Mouse (Mus musculus): ENCODE measurements at regions not wholly inside any gene's neighbourhood (a gene's known extent, or its start where the extent isn't known, plus 50 kb on each side); places are given as distances from the start of the nearest gene placed in this dataset.

DNA sequence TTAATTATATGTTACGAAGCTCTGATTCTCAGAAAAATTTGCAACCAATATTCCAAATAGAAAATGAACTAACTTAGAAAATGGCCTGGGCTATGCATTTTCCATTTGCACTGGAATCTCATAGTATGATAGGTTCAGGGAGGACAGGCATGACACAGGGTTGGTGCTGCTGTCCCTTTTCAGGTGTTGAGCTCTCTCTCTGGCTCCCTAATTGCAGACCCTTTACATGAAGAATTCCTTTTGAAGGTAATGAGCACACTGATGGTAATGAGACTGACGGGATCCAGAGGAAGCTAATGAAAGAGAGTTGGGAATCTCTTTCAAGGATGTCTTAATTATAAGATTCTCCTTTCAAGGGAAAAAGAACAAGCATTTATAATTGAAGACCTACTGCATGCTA lies 87.6 kb downstream of the Serpinb8 start:
- Histone ChIP-seq H3K36me3 (no peaks in the 10 kb centered on the region), H3K9ac (no peak overlapping the region), H3K4me2 (no peak overlapping the region), H3K4me1 (no peaks in the 10 kb centered on the region), H3K9me3 (no peaks in the 10 kb centered on the region), H3K27me3 (replicated peaks) (no peaks in the 10 kb centered on the region), H3K4me3 (replicated peaks) (no peak overlapping the region), H3K27ac (no peak overlapping the region)
- WGBS, result 86% methylated on average over 2 of the region's 2 CpGs
- no peak for ATAC-seq (ENCODE audit: insufficient read depth, low FRiP score, low read depth)

DNA sequence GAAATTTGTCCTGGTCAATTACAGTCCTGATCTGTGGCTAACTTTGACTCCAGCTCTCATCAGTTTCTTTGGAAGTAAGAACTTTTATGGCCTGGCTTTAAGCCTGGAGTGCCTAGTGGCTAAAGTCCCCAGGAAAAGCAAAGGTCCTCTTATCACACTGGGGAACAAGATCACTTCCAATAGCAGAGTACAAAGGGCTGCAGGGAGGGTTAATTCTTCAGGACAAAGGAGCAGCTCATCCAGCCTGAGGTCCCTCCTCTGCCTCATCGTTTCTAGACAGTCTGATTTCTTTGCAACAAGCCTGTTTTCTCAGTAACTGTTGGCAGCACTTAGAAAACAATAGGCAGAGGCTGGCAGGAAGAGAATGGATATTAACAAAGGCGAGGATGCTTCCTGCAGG lies 107.1 kb downstream of the Serpinb8 start:
- Histone ChIP-seq H3K27ac (no peak overlapping the region), H3K4me1 (no peaks in the 10 kb centered on the region), H3K36me3 (no peaks in the 10 kb centered on the region), H3K4me2 (no peak overlapping the region), H3K4me3 (replicated peaks) (no peak overlapping the region), H3K9me3 (no peaks in the 10 kb centered on the region), H3K27me3 (replicated peaks) (no peaks in the 10 kb centered on the region), H3K9ac (no peak overlapping the region)
- ATAC-seq (ENCODE audit: insufficient read depth, low FRiP score, low read depth), result no peak
- 44% methylated on average over 2 of the region's 2 CpGs for WGBS

DNA sequence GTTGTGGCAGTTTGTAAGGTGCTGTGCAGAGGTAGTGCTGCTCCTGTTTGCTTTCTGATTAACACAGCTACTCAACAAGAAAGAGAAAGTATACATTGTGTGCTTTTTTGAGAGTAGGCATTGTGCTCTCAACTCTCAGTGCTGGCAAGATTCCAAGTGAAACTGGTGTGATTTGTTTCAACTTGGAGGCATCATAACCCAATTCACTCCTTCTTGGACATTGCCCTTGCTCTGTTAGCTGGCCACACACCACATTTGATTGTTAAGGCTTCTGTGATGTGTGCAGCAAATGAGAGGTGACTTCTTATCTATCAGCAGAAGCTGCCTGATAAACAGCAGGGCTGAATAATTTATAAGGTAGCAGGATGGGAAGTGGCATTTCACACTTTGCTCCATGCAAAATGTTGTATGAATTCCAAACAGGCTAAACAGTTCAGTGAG lies 116.3 kb downstream of the Serpinb8 start:
- ATAC-seq (ENCODE audit: insufficient read depth, low FRiP score, low read depth), result peak; percentile 79
- no peaks in the 10 kb centered on the region for H3K9me3 ChIP-seq
- no peak overlapping the region for H3K4me2 ChIP-seq
- H3K9ac ChIP-seq, result no peak overlapping the region
- H3K4me1 ChIP-seq, result no peaks in the 10 kb centered on the region
- H3K4me3 ChIP-seq (replicated peaks), result no peak overlapping the region
- H3K27me3 ChIP-seq (replicated peaks), result no peaks in the 10 kb centered on the region
- no peak overlapping the region for H3K27ac ChIP-seq
- no peaks in the 10 kb centered on the region for H3K36me3 ChIP-seq

DNA sequence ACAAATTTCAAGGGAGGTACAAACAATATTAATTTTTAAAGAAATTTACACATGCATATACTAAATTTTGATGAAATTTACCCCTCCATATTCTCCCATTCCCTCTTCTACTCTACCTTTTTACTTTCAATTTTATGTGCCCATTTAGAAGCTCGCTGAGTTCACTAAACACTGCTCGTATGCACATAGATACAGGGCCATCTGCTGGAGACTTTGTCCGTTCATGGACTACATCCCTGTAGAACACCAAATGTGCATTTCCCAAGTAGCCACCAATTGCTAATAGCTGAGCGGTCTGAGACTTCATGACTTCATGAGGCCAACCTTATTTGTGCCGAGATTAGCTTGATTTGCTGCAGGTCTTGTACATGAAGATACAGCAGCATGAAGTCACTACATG lies 118.8 kb downstream of the Serpinb8 start:
- no peaks in the 10 kb centered on the region for H3K27me3 ChIP-seq (replicated peaks)
- no peak overlapping the region for H3K9ac ChIP-seq
- WGBS, result 91% methylated on average over 5 of the region's 5 CpGs
- H3K4me2 ChIP-seq, result no peak overlapping the region
- no peaks in the 10 kb centered on the region for H3K4me1 ChIP-seq
- H3K27ac ChIP-seq, result no peak overlapping the region
- H3K9me3 ChIP-seq, result no peaks in the 10 kb centered on the region
- no peak overlapping the region for H3K4me3 ChIP-seq (replicated peaks)
- H3K36me3 ChIP-seq, result no peaks in the 10 kb centered on the region
- ATAC-seq (ENCODE audit: insufficient read depth, low FRiP score, low read depth), result no peak

DNA sequence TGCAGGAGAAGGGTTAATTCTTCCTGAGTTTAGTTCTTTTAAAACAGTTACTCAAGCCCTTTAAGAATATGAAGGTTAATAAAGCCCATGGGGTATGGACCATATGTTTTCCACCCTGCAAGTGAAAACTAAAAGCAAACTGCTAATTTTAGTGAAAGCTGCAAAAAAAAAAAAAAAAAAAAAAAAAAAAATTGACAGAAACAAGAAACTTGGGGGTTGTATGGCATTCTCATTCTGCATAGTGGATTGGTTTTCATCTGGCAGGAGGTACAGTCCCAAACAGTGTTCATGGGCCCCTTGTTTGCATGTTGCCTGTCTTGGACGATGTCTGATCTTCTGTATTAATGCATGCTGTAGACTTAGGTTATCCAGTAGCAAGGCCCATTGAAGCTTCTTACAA lies 125.1 kb downstream of the Serpinb8 start:
- H3K27ac ChIP-seq, result no peak overlapping the region
- H3K4me1 ChIP-seq, result no peaks in the 10 kb centered on the region
- no peak for ATAC-seq (ENCODE audit: insufficient read depth, low FRiP score, low read depth)
- H3K4me3 ChIP-seq (replicated peaks), result no peak overlapping the region
- H3K9me3 ChIP-seq, result no peaks in the 10 kb centered on the region
- no peak overlapping the region for H3K9ac ChIP-seq
- WGBS, result 79% methylated on average over 1 of the region's 1 CpGs
- no peak overlapping the region for H3K4me2 ChIP-seq
- H3K36me3 ChIP-seq, result no peaks in the 10 kb centered on the region
- H3K27me3 ChIP-seq (replicated peaks), result no peaks in the 10 kb centered on the region

DNA sequence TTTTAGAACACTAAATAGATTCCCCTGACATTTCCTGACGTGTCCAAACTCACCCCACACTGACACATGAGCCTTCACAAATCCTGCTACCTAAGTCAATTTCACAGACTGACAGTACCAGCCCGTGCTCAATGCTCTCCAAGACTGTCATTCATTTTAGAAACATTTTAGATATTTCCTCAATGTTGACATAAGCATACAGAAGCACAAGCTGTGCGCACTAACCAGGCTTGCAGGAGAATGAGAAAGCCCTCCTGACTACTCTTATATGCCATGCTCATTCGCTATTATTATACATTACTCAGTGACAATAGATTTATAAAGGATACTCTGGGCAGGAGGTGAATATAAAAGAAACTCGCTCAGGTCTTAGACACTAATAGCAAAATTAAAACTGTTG lies 129.5 kb downstream of the Serpinb8 start:
- Histone ChIP-seq H3K4me1 (no peaks in the 10 kb centered on the region), H3K27ac (no peak overlapping the region), H3K27me3 (replicated peaks) (no peaks in the 10 kb centered on the region), H3K36me3 (no peaks in the 10 kb centered on the region), H3K4me3 (replicated peaks) (no peak overlapping the region), H3K9me3 (no peaks in the 10 kb centered on the region), H3K4me2 (no peak overlapping the region), H3K9ac (no peak overlapping the region)
- ATAC-seq (ENCODE audit: insufficient read depth, low FRiP score, low read depth), result no peak
- WGBS, result 64% methylated on average over 5 of the region's 5 CpGs

DNA sequence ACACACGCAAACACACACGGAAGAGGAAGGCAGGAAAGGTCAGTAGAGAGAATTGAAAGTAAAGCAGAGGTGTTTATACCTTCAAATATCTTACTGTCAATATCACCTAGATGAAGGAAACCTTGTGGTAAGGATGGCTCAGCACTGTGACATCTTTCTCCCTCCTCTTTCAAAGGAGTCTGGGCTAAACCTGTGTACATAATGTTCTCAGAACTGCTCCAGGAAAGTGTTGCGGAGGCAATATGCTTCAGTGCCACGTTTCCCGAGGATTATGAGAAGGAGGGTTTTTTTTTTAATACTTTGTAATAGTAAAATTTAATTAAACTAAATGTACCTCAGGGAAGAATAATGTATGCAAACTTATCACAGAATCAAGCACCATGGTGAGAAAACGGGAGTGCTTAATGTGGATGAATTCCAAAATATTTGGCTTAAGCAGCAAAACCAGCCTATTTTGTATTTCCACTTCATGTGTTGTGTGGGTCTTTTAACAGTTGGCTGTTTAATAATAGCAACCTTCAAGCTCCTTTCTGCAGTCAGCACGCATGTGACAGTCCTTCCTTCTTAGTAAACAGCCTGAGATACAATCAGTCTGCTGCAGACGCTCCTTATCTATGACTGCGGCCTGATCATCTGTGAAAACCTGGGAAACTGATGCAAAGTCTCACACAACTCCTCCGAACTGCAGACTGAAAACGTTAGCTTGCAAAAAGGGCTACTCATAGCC lies 138.5 kb downstream of the Serpinb8 start:
- no peak overlapping the region for H3K27ac ChIP-seq
- no peak overlapping the region for H3K9ac ChIP-seq
- no peak overlapping the region for H3K4me3 ChIP-seq (replicated peaks)
- no peak overlapping the region for H3K4me2 ChIP-seq
- 68% methylated on average over 11 of the region's 11 CpGs for WGBS
- H3K36me3 ChIP-seq, result no peaks in the 10 kb centered on the region
- no peaks in the 10 kb centered on the region for H3K9me3 ChIP-seq
- H3K4me1 ChIP-seq, result no peaks in the 10 kb centered on the region
- no peaks in the 10 kb centered on the region for H3K27me3 ChIP-seq (replicated peaks)
- ATAC-seq (ENCODE audit: insufficient read depth, low FRiP score, low read depth), result no peak

DNA sequence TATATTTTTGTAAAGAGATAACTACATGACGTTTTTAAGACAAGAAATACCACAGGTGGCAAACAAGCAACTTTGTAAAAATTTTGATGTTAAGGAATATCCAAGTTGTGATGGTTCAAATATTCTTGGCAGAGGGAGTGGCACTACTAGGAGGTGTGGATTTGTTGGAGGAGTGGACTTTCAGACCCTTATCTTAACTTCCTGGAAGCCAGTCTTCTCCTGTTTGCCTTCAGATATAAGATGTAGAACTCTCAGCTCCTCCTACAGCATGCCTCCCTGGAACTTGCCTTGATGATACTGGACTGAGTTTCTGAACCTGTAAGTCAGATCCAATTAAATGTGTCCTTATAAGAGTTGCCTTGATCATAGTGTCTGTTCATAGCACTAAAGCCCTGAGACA lies 175.5 kb downstream of the Serpinb8 start:
- no peaks in the 10 kb centered on the region for H3K36me3 ChIP-seq
- no peak for ATAC-seq (ENCODE audit: insufficient read depth, low FRiP score, low read depth)
- no peaks in the 10 kb centered on the region for H3K9me3 ChIP-seq
- WGBS, result 74% methylated on average over 1 of the region's 1 CpGs
- H3K4me1 ChIP-seq, result no peaks in the 10 kb centered on the region
- no peak overlapping the region for H3K9ac ChIP-seq
- H3K27ac ChIP-seq, result no peak overlapping the region
- no peaks in the 10 kb centered on the region for H3K27me3 ChIP-seq (replicated peaks)
- H3K4me2 ChIP-seq, result no peak overlapping the region
- no peak overlapping the region for H3K4me3 ChIP-seq (replicated peaks)

DNA sequence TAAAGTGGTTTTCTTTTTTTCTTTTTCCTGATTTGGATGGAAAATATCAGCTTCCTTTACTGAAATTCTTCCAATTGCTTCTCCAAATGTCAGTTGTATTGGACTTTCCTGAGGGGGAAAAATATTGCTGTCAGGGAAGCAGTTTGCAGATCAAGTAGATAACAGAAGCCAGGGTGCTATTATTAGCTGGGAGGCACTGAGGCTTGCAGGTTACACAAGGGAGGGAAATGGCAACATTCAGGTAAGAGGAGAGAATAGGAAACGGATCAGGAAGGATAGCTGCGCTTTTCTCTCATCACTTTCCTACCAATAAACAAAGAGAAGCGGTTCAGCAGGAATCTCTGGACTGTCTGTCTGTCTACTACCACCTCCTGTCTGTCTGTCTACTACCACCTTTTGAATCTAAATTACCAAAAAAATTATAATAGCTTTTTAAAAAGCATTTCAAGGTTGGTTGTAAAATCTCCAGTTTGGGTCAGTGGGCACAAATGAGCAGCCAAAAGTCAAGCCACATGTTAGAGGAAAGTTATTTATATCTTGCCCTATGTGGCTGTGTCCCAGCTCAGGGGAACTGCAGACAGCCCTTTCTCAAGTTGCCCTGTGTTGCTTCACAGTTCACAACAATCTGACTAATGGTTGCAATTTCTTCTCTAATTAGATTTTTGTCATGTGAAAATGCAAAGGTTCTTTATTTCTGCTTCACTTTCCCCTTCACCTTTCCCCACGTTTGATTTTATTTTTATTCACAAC lies 177.6 kb downstream of the Serpinb8 start:
- 58% methylated on average over 4 of the region's 4 CpGs for WGBS
- no peaks in the 10 kb centered on the region for H3K4me1 ChIP-seq
- no peak overlapping the region for H3K4me2 ChIP-seq
- H3K9ac ChIP-seq, result no peak overlapping the region
- H3K9me3 ChIP-seq, result no peaks in the 10 kb centered on the region
- H3K36me3 ChIP-seq, result no peaks in the 10 kb centered on the region
- H3K27ac ChIP-seq, result no peak overlapping the region
- no peak overlapping the region for H3K4me3 ChIP-seq (replicated peaks)
- H3K27me3 ChIP-seq (replicated peaks), result no peaks in the 10 kb centered on the region
- no peak for ATAC-seq (ENCODE audit: insufficient read depth, low FRiP score, low read depth)

DNA sequence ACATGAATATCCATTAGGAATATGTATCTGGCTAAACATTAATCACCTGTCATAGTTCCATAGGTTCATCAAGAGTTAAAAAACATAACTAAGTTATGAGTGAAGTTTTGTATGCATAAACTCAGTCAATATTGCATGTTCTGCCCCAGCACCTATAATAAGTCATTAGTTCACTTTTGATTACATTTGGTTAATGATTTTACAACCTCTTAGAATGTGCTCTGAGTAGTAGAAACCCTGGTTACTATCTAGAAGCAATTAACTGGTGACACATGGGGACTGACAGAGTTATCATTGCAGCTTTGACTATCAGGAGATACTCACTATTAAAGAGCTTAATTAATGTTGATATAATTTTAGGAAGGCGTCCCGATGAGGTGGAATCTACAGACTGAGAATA lies 183.2 kb downstream of the Serpinb8 start:
- no peak; the same call in 1 of the 2 replicates for ATAC-seq (ENCODE audit: insufficient read depth, low FRiP score, low read depth)

DNA sequence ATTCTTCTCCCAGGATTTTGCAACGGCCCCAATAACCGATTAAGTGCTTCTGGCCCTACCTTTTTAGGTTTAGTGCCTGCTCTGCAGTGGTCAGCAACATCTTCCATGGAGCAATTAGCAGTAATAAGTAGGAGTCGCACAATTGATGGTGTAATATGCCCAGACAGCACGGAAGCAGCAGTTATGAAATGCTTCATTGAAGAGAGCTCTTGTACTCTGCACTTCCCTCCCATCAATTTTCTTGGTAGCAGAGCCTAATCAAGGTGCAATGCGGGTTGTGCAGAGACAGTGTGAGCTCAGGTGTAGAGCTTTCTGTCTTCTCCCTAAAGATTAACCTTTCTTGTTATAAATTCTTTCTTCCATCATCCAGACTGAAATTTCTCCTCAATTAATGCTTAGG lies 193.3 kb downstream of the Serpinb8 start:
- H3K4me1 ChIP-seq, result no peaks in the 10 kb centered on the region
- no peak overlapping the region for H3K27ac ChIP-seq
- 65% methylated on average over 5 of the region's 5 CpGs for WGBS
- H3K4me2 ChIP-seq, result no peak overlapping the region
- no peaks in the 10 kb centered on the region for H3K9me3 ChIP-seq
- no peak for ATAC-seq (ENCODE audit: insufficient read depth, low FRiP score, low read depth)
- no peak overlapping the region for H3K9ac ChIP-seq
- no peak overlapping the region for H3K4me3 ChIP-seq (replicated peaks)
- H3K27me3 ChIP-seq (replicated peaks), result no peaks in the 10 kb centered on the region
- no peaks in the 10 kb centered on the region for H3K36me3 ChIP-seq

More for the DNA sequence above, 183.2 kb downstream of the Serpinb8 start:
- WGBS, result 59% methylated on average over 2 of the region's 2 CpGs
- no peaks in the 10 kb centered on the region for H3K4me1 ChIP-seq
- no peak overlapping the region for H3K4me2 ChIP-seq
- no peaks in the 10 kb centered on the region for H3K36me3 ChIP-seq
- H3K9me3 ChIP-seq, result no peaks in the 10 kb centered on the region
- H3K4me3 ChIP-seq (replicated peaks), result no peak overlapping the region
- H3K27ac ChIP-seq, result no peak overlapping the region
- H3K9ac ChIP-seq, result no peak overlapping the region
- no peaks in the 10 kb centered on the region for H3K27me3 ChIP-seq (replicated peaks)

DNA sequence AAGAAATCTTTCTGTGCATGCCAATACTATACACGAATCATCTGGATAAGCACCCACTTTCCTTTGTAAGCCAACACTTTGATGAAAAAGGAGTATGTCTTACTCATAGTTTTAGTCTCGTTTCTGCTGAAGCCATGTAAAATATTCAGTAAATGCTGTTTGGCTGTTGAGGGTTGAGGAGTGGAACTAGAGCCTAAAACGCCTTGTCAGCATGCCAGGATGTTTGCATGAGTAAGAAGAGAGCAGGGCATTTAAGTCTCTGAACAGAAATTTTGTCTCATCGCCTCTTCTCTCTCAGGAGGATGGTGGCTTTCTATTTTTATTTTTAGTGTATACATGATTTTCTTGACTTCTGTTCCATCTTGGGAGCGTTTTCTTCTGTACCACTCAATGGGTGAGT lies 216.0 kb downstream of the Serpinb8 start:
- H3K27ac ChIP-seq, result no peak overlapping the region
- no peak for ATAC-seq (ENCODE audit: insufficient read depth, low FRiP score, low read depth)
- no peaks in the 10 kb centered on the region for H3K27me3 ChIP-seq (replicated peaks)
- no peaks in the 10 kb centered on the region for H3K4me1 ChIP-seq
- H3K4me3 ChIP-seq (replicated peaks), result no peak overlapping the region
- H3K4me2 ChIP-seq, result no peak overlapping the region
- H3K9me3 ChIP-seq, result no peaks in the 10 kb centered on the region
- H3K9ac ChIP-seq, result no peak overlapping the region
- 78% methylated on average over 5 of the region's 5 CpGs for WGBS
- H3K36me3 ChIP-seq, result no peaks in the 10 kb centered on the region

All from stomach, embryonic 15.5 days (tissue).